Mouse (Mus musculus): ENCODE results near the gene Glt6d1.

GRCm38 (mm10) chr2:25780921-25781320 is 34.7 kb downstream of the Glt6d1 start:
- TF ChIP-seq CTCF (conservative IDR thresholded peaks at IDR 0.05; ENCODE audit: low read length) = no peak
- TF ChIP-seq NANOG (IDR thresholded peaks at IDR 0.05; ENCODE audit: borderline replicate concordance, low read length) = no peak
- no peak for TF ChIP-seq POU5F1 (IDR thresholded peaks at IDR 0.05; ENCODE audit: borderline replicate concordance, low read length)
